Mouse (Mus musculus) midbrain, embryonic 12.5 days (tissue): ENCODE measurements around the gene Ifi208. TPM values are rescaled to one million over a fixed set of nuclear protein-coding genes. Genes with fewer than 3 reads are reported as not detected.

Experiments
- ATAC-seq: fragments of 200-750 bp; cut with Nextera tagmentation; 2 replicates; pipeline ENCODE4 v1.8.0; 2017; ENCODE audit warnings: low read depth, moderate TSS enrichment, moderate library complexity; ENCODE audit not compliant: low FRiP score
- H3K27ac ChIP-seq: fragments of 300-500 bp; sonication (generic); replicated peaks from 2 replicates; pipeline ENCODE4 v1.5.1; 2016; ENCODE audit warnings: mild to moderate bottlenecking
- H3K27me3 ChIP-seq: fragments of 300-500 bp; sonication (generic); 2 replicates; pipeline ENCODE4 v1.6.1; 2016; ENCODE audit warnings: mild to moderate bottlenecking
- H3K36me3 ChIP-seq: fragments of 300-500 bp; sonication (generic); 2 replicates; pipeline ENCODE4 v1.6.1; 2016
- H3K4me1 ChIP-seq: fragments of 300-500 bp; sonication (generic); 2 replicates; pipeline ENCODE4 v1.6.1; 2016
- H3K4me2 ChIP-seq: fragments of 300-500 bp; sonication (generic); replicated peaks from 2 replicates; pipeline ENCODE4 v1.6.1; 2016; ENCODE audit warnings: mild to moderate bottlenecking, moderate library complexity
- H3K4me3 ChIP-seq: fragments of 300-500 bp; sonication (generic); 2 replicates; pipeline ENCODE4 v1.5.1; 2016; ENCODE audit warnings: mild to moderate bottlenecking
- H3K9ac ChIP-seq: fragments of 300-500 bp; sonication (generic); replicated peaks from 2 replicates; pipeline ENCODE4 v1.6.1; 2016; ENCODE audit warnings: mild to moderate bottlenecking, moderate library complexity
- H3K9me3 ChIP-seq: fragments of 300-500 bp; sonication (generic); 2 replicates; pipeline ENCODE4 v1.6.1; 2016; ENCODE audit warnings: mild to moderate bottlenecking
- WGBS: fragments of 180-500 bp; shearing (Covaris S2); methylation state at CpG from one replicate; pipeline ENCODE4 v1.1.7; 2016; 5-methylcytosine and 5-hydroxymethylcytosine counted together
- microRNA-seq: library from miRNA; unstranded; fragments of <30 nt; microRNA quantifications from one replicate; pipeline ENCODE4, GENCODE M21; 2017
- polyA plus RNA-seq: library from polyadenylated mRNA; unstranded; fragments of >200 nt; fragmentation: Nextera tagmentation; extraction: Ambion mirVana; gene quantifications from 2 replicates; pipeline ENCODE4 v1.2.1, GENCODE M21; 2016

Ifi208 gene
- polyA plus RNA-seq, 1 experiment from 2014 or later: 0.11 TPM

GRCm38 (mm10) chr1:173740537-173740936 is 67.1 kb downstream of the Ifi208 start:
- H3K27me3 ChIP-seq: no peaks in the 10 kb centered on the region
- no peak overlapping the region for H3K27ac ChIP-seq
- no peaks in the 10 kb centered on the region for H3K9me3 ChIP-seq
- H3K4me1 ChIP-seq: no peaks in the 10 kb centered on the region
- H3K9ac ChIP-seq: no peak overlapping the region
- H3K4me3 ChIP-seq: no peak overlapping the region
- H3K36me3 ChIP-seq: no peaks in the 10 kb centered on the region
- H3K4me2 ChIP-seq: no peak overlapping the region
- no peak for ATAC-seq

- H3K4me2 ChIP-seq: no peak within 1 kb of the TSS
- H3K9ac ChIP-seq: no peak within 1 kb of the TSS
- H3K36me3 ChIP-seq: no peaks in the 10 kb centered on the region
- H3K27ac ChIP-seq: no peak within 1 kb of the TSS
- no peaks in the 10 kb centered on the region for H3K9me3 ChIP-seq
- no peak for ATAC-seq
- WGBS: 80% methylated on average over 4 of the region's 4 CpGs
- no peaks in the 10 kb centered on the region for H3K27me3 ChIP-seq
- no peak within 1 kb of the TSS for H3K4me3 ChIP-seq
- no peaks in the 10 kb centered on the region for H3K4me1 ChIP-seq
Measured at GRCm38 (mm10) chr1:173741656-173742055, 68.2 kb downstream of the Ifi208 start, which contains the start of gene Ifi207. TSS of gene Ifi207 (minus strand) at chr1:173741747.

- Histone ChIP-seq H3K4me1 (no peaks in the 10 kb centered on the region), H3K36me3 (no peaks in the 10 kb centered on the region), H3K27ac (no peak overlapping the region), H3K9ac (no peak overlapping the region), H3K9me3 (no peaks in the 10 kb centered on the region), H3K27me3 (no peaks in the 10 kb centered on the region), H3K4me3 (no peak overlapping the region), H3K4me2 (no peak overlapping the region)
- WGBS: 78% methylated on average over 1 of the region's 1 CpGs
- ATAC-seq: no peak
Measured at GRCm38 (mm10) chr1:173742262-173742661, 68.8 kb downstream of the Ifi208 start.

Small RNAs within 50 kb of the gene (microRNA-seq; reads per million reads assigned to microRNA genes)
- not detected for gene Gm44339

Other genes starting within 250 kb of the Ifi208 start
- gene Ifi206, start 182.6 kb upstream of the Ifi208 start, polyA plus RNA-seq: 0.08 TPM in 1 of 2 replicates, not detected in the other
- gene Ifi214, start 137.7 kb upstream of the Ifi208 start, polyA plus RNA-seq: not detected in 2 replicates
- gene Ifi213, start 74.4 kb upstream of the Ifi208 start, polyA plus RNA-seq: not detected in 2 replicates
- gene Ifi209, start 42.8 kb upstream of the Ifi208 start, polyA plus RNA-seq: 0.10 and 0.13 TPM in 2 replicates
- 0.43 and 0.82 TPM in 2 replicates for gene Ifi207, start 68.1 kb downstream of the Ifi208 start, polyA plus RNA-seq
- 1.1 and 1.2 TPM in 2 replicates for gene Ifi204, start 93.3 kb downstream of the Ifi208 start, polyA plus RNA-seq
- gene Ifi211, start 239.4 kb downstream of the Ifi208 start, polyA plus RNA-seq: 0.33 and 0.47 TPM in 2 replicates